ENCODE assay signal across 11 mouse cellular contexts in the genomic region with DNA sequence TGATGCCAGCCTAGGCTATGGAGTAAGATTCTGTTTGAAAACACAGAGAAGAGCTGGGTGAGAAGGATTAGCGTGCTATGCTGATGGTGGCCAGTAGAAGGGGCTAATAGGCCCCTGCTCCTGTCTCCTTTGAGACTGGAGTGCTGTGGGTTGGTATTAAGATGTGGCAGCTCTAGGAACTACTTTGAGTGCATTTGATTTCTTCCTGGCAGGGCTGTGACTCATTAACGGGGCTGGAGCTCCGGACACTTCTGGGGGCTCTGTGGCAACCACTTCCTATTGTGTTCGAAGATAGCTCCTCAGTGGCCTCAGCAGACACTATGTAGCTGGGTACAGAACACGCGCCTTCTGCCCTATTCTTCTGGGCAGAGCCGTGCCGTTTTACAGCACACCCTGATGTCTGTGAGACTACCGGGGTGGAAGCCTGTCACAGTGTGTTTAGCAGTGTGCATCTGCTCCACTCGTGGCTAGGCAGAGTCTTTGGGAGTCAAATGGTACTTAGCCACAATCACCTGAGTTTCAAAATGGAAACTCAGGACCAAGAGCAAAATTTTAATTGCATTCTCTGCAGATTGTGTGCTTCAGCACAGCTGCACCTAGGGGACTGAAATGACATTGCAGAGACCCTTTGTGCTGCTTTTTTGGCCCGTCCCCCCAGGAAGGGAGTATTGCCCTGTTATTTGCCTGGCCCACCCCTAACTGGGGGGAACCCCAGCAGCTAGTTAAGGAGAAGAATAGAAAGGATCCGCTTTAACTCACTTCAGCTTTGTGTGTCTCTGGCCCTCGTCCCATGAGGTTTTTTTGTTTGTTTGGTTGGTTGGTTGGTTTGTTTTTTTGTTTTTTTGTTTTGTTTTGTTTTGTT. TPM values are rescaled to one million over a fixed set of nuclear protein-coding genes. Genes with fewer than 3 reads are reported as not detected.
DNase-seq lines count a peak whose midpoint lies in the region; ATAC-seq and TF ChIP-seq lines count a peak whose summit lies in the region.
"Had no signal": no experiment of that assay in that cellular context is flagged by ENCODE, and none has a peak within 500 bp of the region (broad histone marks: within the 10 kb centered on the region; RNA-seq: fewer than 3 reads in every experiment).

No protein-coding gene starts in this region.

- H3K9me3 ChIP-seq in ES-Bruce4 (replicated peaks; ENCODE audit: control insufficient read depth, insufficient read depth, low read length, poor library complexity, severe bottlenecking): no peaks in the 10 kb centered on the region
- H3K9me3 ChIP-seq in neural tube, embryonic 13.5 days: no peaks in the 10 kb centered on the region

- no peaks in the 10 kb centered on the region for H3K4me1 ChIP-seq in ES-Bruce4 (ENCODE audit: control insufficient read depth, insufficient read depth, low read length)
- peaks cover 4% of the 10 kb centered on the region; the same call in 1 of the 2 replicates for H3K4me1 ChIP-seq in neural tube, embryonic 13.5 days (replicated peaks)

- H3K36me3 ChIP-seq in ES-Bruce4 (ENCODE audit: control insufficient read depth, insufficient read depth, low read length, poor library complexity, severe bottlenecking): no peaks in the 10 kb centered on the region
- no peaks in the 10 kb centered on the region for H3K36me3 ChIP-seq in neural tube, embryonic 13.5 days

- H3K27me3 ChIP-seq in ES-Bruce4 (ENCODE audit: control insufficient read depth, insufficient read depth, low read length, poor library complexity, severe bottlenecking): no peaks in the 10 kb centered on the region
- no peaks in the 10 kb centered on the region for H3K27me3 ChIP-seq in neural tube, embryonic 13.5 days

- WGBS in neural tube, embryonic 13.5 days: 28% methylated on average over 13 of the region's 13 CpGs

- H3K4me2 ChIP-seq in neural tube, embryonic 13.5 days: peak overlapping the region; percentile 28; the same call in 1 of the 2 replicates

- TF ChIP-seq EP300 in ES-Bruce4 (IDR thresholded peaks at IDR 0.05; ENCODE audit: insufficient read depth, low read depth, low read length): no peak

- H3K27ac ChIP-seq in layer of hippocampus, adult 2 months: no peak overlapping the region
- no peak overlapping the region for H3K27ac ChIP-seq in ES-Bruce4 (ENCODE audit: insufficient read depth, low read length)
- no peak overlapping the region for H3K27ac ChIP-seq in neural tube, embryonic 13.5 days (replicated peaks)

- no peak overlapping the region for H3K9ac ChIP-seq in ES-Bruce4 (ENCODE audit: low read depth, poor library complexity, severe bottlenecking)
- no peak overlapping the region for H3K9ac ChIP-seq in neural tube, embryonic 13.5 days

- DNase-seq in layer of hippocampus, adult 2 months (ENCODE audit: low spot score in 2 of 2): no peak
- DNase-seq in layer of hippocampus, adult 9-10 months (ENCODE audit: low spot score): no peak
- DNase-seq in embryo, embryonic 10.5 days (ENCODE audit: low spot score): peak; percentile 43
- DNase-seq in adrenal gland, adult 8-10 months: no peak
- DNase-seq in right cerebral cortex, postnatal 25 days: no peak
- no peak for DNase-seq in layer of hippocampus, postnatal 25 days (ENCODE audit: extremely low spot score in 1 of 2, low spot score in 1 of 2)
- DNase-seq: cerebellum, adult 9-11 months; heart, postnatal 4 days; thymus, postnatal 36 days had no signal

- peak; percentile 75 for ATAC-seq in neural tube, embryonic 13.5 days (ENCODE audit: low read depth)

- peak; percentile 64 for TF ChIP-seq CTCF in layer of hippocampus, adult 2 months (conservative IDR thresholded peaks at IDR 0.05)
- peak; percentile 35 for TF ChIP-seq CTCF in ES-Bruce4 (IDR thresholded peaks at IDR 0.05; ENCODE audit: low read depth, low read length)

- no peak overlapping the region for H3K4me3 ChIP-seq in layer of hippocampus, adult 2 months
- H3K4me3 ChIP-seq in ES-Bruce4 (ENCODE audit: low read depth, low read length): no peak overlapping the region
- no peak overlapping the region for H3K4me3 ChIP-seq in neural tube, embryonic 13.5 days

- no peak for TF ChIP-seq POLR2A in ES-Bruce4 (IDR thresholded peaks at IDR 0.05; ENCODE audit: insufficient read depth, low read length)

RNA-seq across cellular contexts. Expression of a gene that starts 26.6 kb away (rescaled TPM):
- total RNA-seq in layer of hippocampus, adult 2 months (2021): under 1 TPM; 0.18 to 0.25 TPM
- polyA plus RNA-seq in ES-Bruce4 (2011; ENCODE audit: insufficient read depth, insufficient read length, low read depth, missing spikeins): 13.9 and 17.0 TPM in 2 replicates
- not detected in 2 replicates for polyA plus RNA-seq in neural tube, embryonic 13.5 days (2015; fragmentation: Nextera tagmentation; extraction: Ambion mirVana)
- not detected for total RNA-seq in adrenal gland, adult 8-10 months (2022)
- total RNA-seq in layer of hippocampus, postnatal 25 days (2021): under 1 TPM; 0.20 to 0.38 TPM
- total RNA-seq: heart, postnatal 4 days had no signal

RNA-seq across cellular contexts. Expression of a gene that starts 54.5 kb away (rescaled TPM):
- total RNA-seq in layer of hippocampus, adult 2 months (2021): 1 to 10 TPM; 1.0 to 2.1 TPM
- not detected in 2 replicates for polyA plus RNA-seq in ES-Bruce4 (2011; ENCODE audit: insufficient read depth, insufficient read length, low read depth, missing spikeins)
- polyA plus RNA-seq in neural tube, embryonic 13.5 days (2015; fragmentation: Nextera tagmentation; extraction: Ambion mirVana): 1.6 and 1.9 TPM in 2 replicates
- 1 to 10 TPM; 1.3 to 3.3 (median 2.3) TPM for total RNA-seq in adrenal gland, adult 8-10 months (2022)
- 1 to 10 TPM; 1.0 to 1.1 TPM for total RNA-seq in layer of hippocampus, postnatal 25 days (2021)
